Mouse (Mus musculus) liver, embryonic 11.5 days (tissue): Measurements from ENCODE around the gene Car5a. TPM values are rescaled to one million over a fixed set of nuclear protein-coding genes. Genes with fewer than 3 reads are reported as not detected.

Experiments
- ATAC-seq: fragments of 200-750 bp; cut with Nextera tagmentation; replicated peaks from 2 replicates; pipeline ENCODE4 v1.8.0; 2017; ENCODE audit warnings: moderate number of reproducible peaks, mild to moderate bottlenecking, moderate TSS enrichment, moderate library complexity; ENCODE audit not compliant: low FRiP score
- DNase-seq: peaks from one replicate; pipeline ENCODE4 v3.0.0-alpha.2; 2017; ENCODE audit warnings: low spot score
- H3K27ac ChIP-seq: fragments of 300-500 bp; sonication (generic); 2 replicates; pipeline ENCODE4 v1.5.1; 2014; ENCODE audit warnings: mild to moderate bottlenecking, low read depth, low read length, control low read depth
- H3K27me3 ChIP-seq: fragments of 300-500 bp; sonication (generic); replicated peaks from 2 replicates; pipeline ENCODE4 v1.6.1; 2014; ENCODE audit warnings: low read length, mixed read lengths; ENCODE audit not compliant: control insufficient read depth, insufficient read depth
- H3K36me3 ChIP-seq: fragments of 300-500 bp; sonication (generic); 2 replicates; pipeline ENCODE4 v1.6.1; 2014; ENCODE audit warnings: mild to moderate bottlenecking, low read length, moderate library complexity, mixed read lengths; ENCODE audit not compliant: control insufficient read depth, insufficient read depth
- H3K4me1 ChIP-seq: fragments of 300-500 bp; sonication (generic); replicated peaks from 2 replicates; pipeline ENCODE4 v1.6.1; 2014; ENCODE audit warnings: low read length, mixed read lengths; ENCODE audit not compliant: control insufficient read depth, insufficient read depth
- H3K4me2 ChIP-seq: fragments of 300-500 bp; sonication (generic); 2 replicates; pipeline ENCODE4 v1.6.1; 2014; ENCODE audit warnings: mild to moderate bottlenecking, control low read depth, moderate library complexity
- H3K4me3 ChIP-seq: fragments of 300-500 bp; sonication (generic); 2 replicates; pipeline ENCODE4 v1.5.1; 2014; ENCODE audit warnings: low read depth, low read length, control low read depth
- H3K9ac ChIP-seq: fragments of 300-500 bp; sonication (generic); 2 replicates; pipeline ENCODE4 v1.6.1; 2014; ENCODE audit warnings: low read depth, low read length, control low read depth
- H3K9me3 ChIP-seq: fragments of 300-500 bp; sonication (generic); 2 replicates; pipeline ENCODE4 v1.6.1; 2016; ENCODE audit warnings: low read length, inconsistent platforms, mixed read lengths; ENCODE audit not compliant: control insufficient read depth
- WGBS: fragments of 180-500 bp; shearing (Covaris S2); extraction: QIAGEN DNeasy Blood & Tissue Kit; methylation state at CpG from one replicate; pipeline ENCODE4 v1.1.7; 2014; 5-methylcytosine and 5-hydroxymethylcytosine counted together
- polyA plus RNA-seq: library from polyadenylated mRNA; unstranded; fragments of >200 nt; fragmentation: Nextera tagmentation; extraction: Ambion mirVana; gene quantifications from 2 replicates; pipeline ENCODE4 v1.2.1, GENCODE M21; 2014

Car5a gene
- polyA plus RNA-seq, 1 experiment from 2014 or later, result 0.55 TPM

DNA sequence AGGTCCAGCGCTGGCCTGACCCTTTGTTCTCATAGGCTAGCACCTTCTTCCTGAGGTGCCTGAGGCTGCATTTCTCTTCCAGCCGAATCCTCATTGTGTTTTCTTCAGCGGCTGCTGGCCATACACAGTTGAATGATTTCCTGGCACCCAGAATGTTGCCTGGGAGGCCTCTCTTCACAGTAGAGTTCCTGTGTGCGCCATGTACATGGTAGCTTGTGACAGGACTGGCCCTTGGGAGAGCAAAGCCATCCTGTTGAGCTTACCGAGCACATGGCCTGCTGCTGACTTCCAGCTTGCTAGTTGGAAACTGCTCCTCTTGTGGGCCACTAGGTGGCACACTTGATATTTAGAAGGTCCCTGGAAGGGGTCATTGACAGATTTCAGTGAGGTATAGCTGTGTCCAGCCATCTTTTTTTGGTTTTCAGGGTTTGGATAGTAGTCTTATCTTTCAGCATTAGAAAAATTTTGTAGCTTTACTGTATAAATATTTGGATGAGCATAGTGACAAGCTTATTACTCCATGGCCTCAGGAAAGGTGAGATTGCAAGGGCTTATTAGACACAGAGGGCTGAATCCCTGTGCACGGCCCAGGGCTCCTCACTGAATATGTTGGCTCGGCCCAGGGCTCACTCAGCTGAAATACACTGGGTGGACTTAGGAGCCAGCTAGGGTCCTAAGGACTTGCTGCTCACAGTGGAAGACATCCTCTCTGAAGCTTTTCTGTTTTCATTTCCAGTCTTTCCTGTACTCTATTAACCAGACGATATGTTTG, 33.3 kb upstream of the Car5a start:
- Histone ChIP-seq H3K36me3 (peaks cover 40% of the 10 kb centered on the region), H3K9me3 (no peaks in the 10 kb centered on the region), H3K9ac (no peak overlapping the region), H3K4me3 (no peak overlapping the region), H3K27ac (no peak overlapping the region), H3K4me1 (no peaks in the 10 kb centered on the region), H3K4me2 (no peak overlapping the region), H3K27me3 (no peaks in the 10 kb centered on the region)
- WGBS, result 74% methylated on average over 8 of the region's 8 CpGs
- 0 out of 2 replicates have a peak, but pooled peaks have one; percentile 31 for ATAC-seq
- DNase-seq, result no peak

DNA sequence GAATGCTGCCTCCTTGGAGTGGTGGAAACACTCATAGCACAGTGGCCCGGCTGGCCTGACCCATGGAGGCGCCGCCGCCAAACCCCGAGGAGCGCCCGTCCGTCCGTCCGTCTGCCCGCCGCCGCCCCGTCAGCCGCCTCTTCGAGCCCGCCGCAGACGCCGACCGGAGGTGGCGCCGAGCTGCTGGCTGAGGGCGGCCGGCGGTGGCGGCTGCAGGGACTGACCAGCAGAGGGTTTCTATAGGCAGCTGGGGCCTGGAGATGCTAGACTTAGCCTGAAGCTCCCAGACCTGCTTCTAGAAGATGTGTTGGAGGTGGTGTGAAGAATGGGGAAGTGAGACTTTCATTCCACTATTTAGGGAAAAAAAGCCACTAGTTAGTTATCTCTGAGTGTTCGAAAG, 29.2 kb upstream of the Car5a start:
- DNase-seq (no peak), ATAC-seq (no peak)
- H3K4me1 ChIP-seq, result peaks cover 9% of the 10 kb centered on the region
- no peak overlapping the region for H3K27ac ChIP-seq
- no peaks in the 10 kb centered on the region for H3K27me3 ChIP-seq
- H3K4me2 ChIP-seq, result no peak overlapping the region
- H3K9me3 ChIP-seq, result no peaks in the 10 kb centered on the region
- peaks cover 28% of the 10 kb centered on the region for H3K36me3 ChIP-seq
- H3K9ac ChIP-seq, result no peak overlapping the region
- WGBS, result 93% methylated on average over 28 of the region's 28 CpGs
- no peak overlapping the region for H3K4me3 ChIP-seq

DNA sequence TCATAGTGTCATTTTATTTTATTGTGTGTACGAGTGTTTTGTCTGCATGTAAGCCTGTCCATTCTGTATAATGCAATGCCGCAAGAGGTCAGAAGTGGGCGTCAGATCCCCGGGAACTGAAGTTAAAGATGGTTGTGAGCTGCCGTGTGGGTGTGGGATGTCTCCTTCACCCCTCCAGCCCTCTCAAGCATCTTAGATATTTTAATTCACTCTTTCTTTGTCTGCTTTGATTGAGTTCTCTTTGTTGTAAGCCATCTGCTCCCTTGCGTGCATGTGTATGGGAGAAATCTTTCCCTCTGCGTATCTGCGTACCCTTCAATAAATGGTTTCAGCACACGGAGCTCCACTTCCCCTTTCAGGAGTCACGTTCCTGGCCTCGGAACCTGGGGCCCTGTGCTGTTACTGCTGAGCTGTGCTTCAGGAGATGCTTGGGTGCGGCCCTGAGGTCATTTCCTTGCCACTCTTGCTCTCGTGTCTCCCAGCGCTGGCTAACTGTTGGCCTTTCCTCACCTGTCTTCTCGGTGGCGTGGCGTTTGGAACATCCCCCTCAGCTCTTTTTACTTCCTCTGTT, 26.9 kb upstream of the Car5a start:
- Histone ChIP-seq H3K4me1 (peaks cover 33% of the 10 kb centered on the region), H3K9me3 (no peaks in the 10 kb centered on the region), H3K36me3 (peaks cover 20% of the 10 kb centered on the region), H3K27me3 (no peaks in the 10 kb centered on the region), H3K9ac (no peak overlapping the region), H3K27ac (no peak overlapping the region), H3K4me2 (no peak overlapping the region), H3K4me3 (no peak overlapping the region)
- ATAC-seq (no peak), DNase-seq (no peak)
- 68% methylated on average over 17 of the region's 17 CpGs for WGBS

GRCm38 (mm10) chr8:121970225-121970624, 25.5 kb upstream of the Car5a start:
- Histone ChIP-seq H3K36me3 (peaks cover 12% of the 10 kb centered on the region), H3K4me1 (peaks cover 39% of the 10 kb centered on the region), H3K27ac (no peak overlapping the region), H3K9ac (no peak overlapping the region), H3K4me3 (no peak overlapping the region), H3K27me3 (no peaks in the 10 kb centered on the region), H3K9me3 (no peaks in the 10 kb centered on the region), H3K4me2 (no peak overlapping the region)
- DNase-seq, result no peak
- ATAC-seq, result no peak
- WGBS, result 89% methylated on average over 8 of the region's 8 CpGs

DNA sequence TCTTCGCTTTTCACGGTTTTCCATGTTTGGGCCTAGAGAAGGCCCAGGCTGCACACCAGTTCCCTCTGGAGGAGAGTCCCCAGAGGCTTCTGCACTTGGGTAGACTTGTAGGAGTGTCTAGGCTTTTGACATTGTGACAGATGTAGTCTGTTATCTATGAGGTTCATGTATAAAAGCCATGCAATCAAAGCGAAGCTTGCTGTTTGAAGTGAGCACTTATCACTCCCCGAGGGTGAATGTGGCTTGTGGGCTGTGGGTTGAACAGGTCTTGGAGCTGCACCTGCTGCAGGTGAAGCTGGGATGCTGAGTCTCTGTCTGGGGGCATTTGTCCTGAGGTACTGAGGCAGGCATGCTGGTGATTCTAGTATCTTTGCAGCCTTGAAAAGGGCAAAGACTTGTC, 23.8 kb upstream of the Car5a start:
- 0 out of 2 replicates have a peak overlapping the region, but pooled peaks have one; percentile 37 for H3K9ac ChIP-seq
- H3K36me3 ChIP-seq, result peaks cover 8% of the 10 kb centered on the region
- H3K4me2 ChIP-seq, result no peak overlapping the region
- H3K27me3 ChIP-seq, result no peaks in the 10 kb centered on the region
- no peak overlapping the region for H3K4me3 ChIP-seq
- no peaks in the 10 kb centered on the region for H3K9me3 ChIP-seq
- peaks cover 39% of the 10 kb centered on the region for H3K4me1 ChIP-seq
- ATAC-seq (peak; percentile 63), DNase-seq (no peak)
- H3K27ac ChIP-seq, result no peak overlapping the region
- WGBS, result 60% methylated on average over 4 of the region's 4 CpGs

DNA sequence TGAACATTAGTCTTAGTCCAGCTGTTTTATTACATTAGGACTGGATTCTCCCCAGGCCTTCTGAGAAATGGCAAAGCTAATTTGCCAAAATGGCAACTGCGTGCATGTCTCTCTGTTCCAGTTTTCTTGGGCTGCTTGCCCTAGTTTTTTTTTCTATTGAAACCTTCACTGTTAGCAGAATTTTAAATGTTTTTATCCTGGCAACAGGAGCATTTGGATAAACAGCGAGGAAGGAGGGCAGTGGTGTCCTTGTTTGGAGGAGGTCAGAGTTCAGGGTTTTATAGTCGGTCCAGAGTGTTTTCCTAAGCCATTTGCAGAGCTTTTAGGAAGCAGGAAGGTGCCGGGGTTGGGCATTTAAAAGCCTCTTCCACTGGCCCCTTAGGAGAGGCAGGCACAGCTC, 23.3 kb upstream of the Car5a start:
- WGBS, result 64% methylated on average over 4 of the region's 4 CpGs
- no peaks in the 10 kb centered on the region for H3K9me3 ChIP-seq
- no peak overlapping the region for H3K4me2 ChIP-seq
- H3K27ac ChIP-seq, result no peak overlapping the region
- H3K27me3 ChIP-seq, result no peaks in the 10 kb centered on the region
- no peak overlapping the region for H3K4me3 ChIP-seq
- no peak for ATAC-seq
- no peak for DNase-seq
- H3K4me1 ChIP-seq, result peaks cover 39% of the 10 kb centered on the region
- H3K36me3 ChIP-seq, result peaks cover 8% of the 10 kb centered on the region
- H3K9ac ChIP-seq, result 0 out of 2 replicates have a peak overlapping the region, but pooled peaks have one; percentile 37

- ATAC-seq (peak; percentile 58), DNase-seq (no peak)
- H3K36me3 ChIP-seq, result peaks cover 7% of the 10 kb centered on the region
- H3K27me3 ChIP-seq, result no peaks in the 10 kb centered on the region
- peak overlapping the region; percentile 3; the same call in 1 of the 2 replicates for H3K9ac ChIP-seq
- peaks cover 41% of the 10 kb centered on the region for H3K4me1 ChIP-seq
- WGBS, result 68% methylated on average over 7 of the region's 7 CpGs
- H3K9me3 ChIP-seq, result no peaks in the 10 kb centered on the region
- H3K27ac ChIP-seq, result 0 out of 2 replicates have a peak overlapping the region, but pooled peaks have one; percentile 28
- no peak overlapping the region for H3K4me3 ChIP-seq
- H3K4me2 ChIP-seq, result no peak overlapping the region
Observed at GRCm38 (mm10) chr8:121966714-121967448, 22.2 kb upstream of the Car5a start.

GRCm38 (mm10) chr8:121966110-121966509, 21.4 kb upstream of the Car5a start:
- no peak for DNase-seq
- no peak for ATAC-seq
- H3K36me3 ChIP-seq, result peaks cover 4% of the 10 kb centered on the region; the same call in 1 of the 2 replicates
- no peaks in the 10 kb centered on the region for H3K27me3 ChIP-seq
- no peak overlapping the region for H3K4me2 ChIP-seq
- no peak overlapping the region for H3K4me3 ChIP-seq
- H3K9ac ChIP-seq, result no peak overlapping the region
- H3K4me1 ChIP-seq, result peaks cover 38% of the 10 kb centered on the region
- WGBS, result 72% methylated on average over 5 of the region's 5 CpGs
- H3K27ac ChIP-seq, result no peak overlapping the region
- H3K9me3 ChIP-seq, result no peaks in the 10 kb centered on the region
